Mouse (Mus musculus): Measurements from ENCODE around the gene Caln1.

DNA sequence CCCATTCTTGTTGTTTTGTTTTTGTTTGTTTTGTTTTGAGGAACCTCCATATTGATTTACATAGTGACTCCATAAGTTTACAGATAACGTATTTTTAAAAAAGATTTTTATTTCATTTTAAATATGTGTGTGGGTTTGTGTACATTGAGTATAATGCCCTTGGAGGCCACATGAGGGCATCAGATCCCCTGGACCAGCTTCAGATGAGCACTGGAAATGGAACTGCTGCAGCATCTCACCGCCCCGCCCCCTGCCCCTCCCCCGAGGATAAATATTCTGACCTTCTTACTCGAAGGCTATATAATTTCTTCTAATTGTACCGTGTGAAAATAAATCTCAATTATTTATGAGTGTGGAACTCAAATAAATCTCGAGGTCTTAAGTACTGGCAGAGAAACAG, 14.0 kb upstream of the Caln1 start:
- no peak for TF ChIP-seq POLR2A (IDR thresholded peaks at IDR 0.05; ENCODE audit: insufficient read depth, low read depth, low read length)
- TF ChIP-seq CTCF (IDR thresholded peaks at IDR 0.05; ENCODE audit: insufficient read depth, low read depth, low read length): no peak

Measured in olfactory bulb, adult 2 months (tissue).